Mouse (Mus musculus) cortical plate, adult 2 months (tissue): ENCODE data around the gene Sdhaf3.

Experiments
- CTCF ChIP-seq: fragments of 200-500 bp; IDR thresholded peaks from 2 replicates; pipeline ENCODE4 v1.5.1; 2011; ENCODE audit warnings: mild to moderate bottlenecking, control low read depth, low read length; ENCODE audit not compliant: insufficient read depth; ENCODE audit errors: extremely low read depth
- POLR2A ChIP-seq: fragments of 200-500 bp; IDR thresholded peaks from 2 replicates; pipeline ENCODE4 v1.6.1; 2011; ENCODE audit warnings: mild to moderate bottlenecking, low read length, control low read depth; ENCODE audit not compliant: insufficient read depth; ENCODE audit errors: extremely low read depth

DNA sequence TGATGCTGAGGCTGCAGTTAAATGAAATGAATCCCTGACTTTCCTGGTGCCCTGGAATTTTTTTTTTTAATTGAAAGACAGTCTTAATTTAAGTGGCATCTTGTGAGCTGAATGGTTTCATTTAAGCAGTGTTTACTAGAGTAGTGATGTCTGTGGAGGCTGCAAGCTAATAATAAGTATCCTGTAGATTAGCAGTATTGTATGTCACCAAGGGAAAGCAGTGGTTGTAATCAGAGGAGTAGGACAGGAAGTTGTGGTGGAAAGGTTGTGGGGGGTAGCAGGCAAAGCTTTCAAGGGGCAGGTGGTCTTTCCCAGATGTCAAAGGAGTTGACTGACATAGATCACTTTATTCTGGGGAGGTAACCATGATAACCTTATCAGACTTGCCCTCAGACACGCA, 136.3 kb downstream of the Sdhaf3 start:
- no peak for TF ChIP-seq CTCF
- no peak for TF ChIP-seq POLR2A
